Mouse (Mus musculus) left cerebral cortex, postnatal 36 days (tissue): Measurements from ENCODE around the gene Wdr91. TPM values are rescaled to one million over a fixed set of nuclear protein-coding genes. Genes with fewer than 3 reads are reported as not detected.

Experiments
- DNase-seq, 2 experiments: peaks; one replicate each; pipeline ENCODE4 v3.0.0; 2021 to 2022; ENCODE audit warnings: low spot score in 2 of 2, mixed read lengths in 1 of 2
- intact Hi-C: fragments of 180-260 bp; cut with DNase I; formaldehyde crosslinking; loops from one replicate; pipeline ENCODE4 v1.15.1; 2025
- total RNA-seq, 2 experiments: library from RNA; stranded (reverse); gene quantifications; 2 replicates each; pipeline ENCODE4 v1.2.3; 2021

Gene Wdr91
- total RNA-seq, 2 experiments from 2014 or later, result 33.4 to 34.6 TPM

DNA sequence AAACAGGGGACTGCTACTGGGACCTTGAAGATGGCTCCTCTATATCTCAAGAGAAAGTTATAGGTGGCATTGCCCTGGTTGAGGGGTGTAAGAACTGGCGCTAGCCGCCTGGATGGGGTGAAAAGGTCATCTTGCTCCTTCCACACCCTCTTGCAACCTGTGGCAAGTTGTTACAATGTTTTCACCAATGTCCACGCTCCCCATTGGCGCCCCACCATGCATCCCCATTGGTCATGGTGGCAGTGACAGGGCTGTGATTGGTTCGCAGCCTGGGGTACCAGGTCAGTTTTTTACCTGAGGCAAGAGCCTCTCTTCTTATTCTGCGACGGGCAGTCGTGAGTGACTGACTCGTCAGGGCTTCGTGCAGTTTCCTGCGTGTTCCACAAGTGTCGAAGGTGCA is 10.0 kb upstream of the Wdr91 start:
- intact Hi-C loops, result no loop called here
- no peak for DNase-seq

DNA sequence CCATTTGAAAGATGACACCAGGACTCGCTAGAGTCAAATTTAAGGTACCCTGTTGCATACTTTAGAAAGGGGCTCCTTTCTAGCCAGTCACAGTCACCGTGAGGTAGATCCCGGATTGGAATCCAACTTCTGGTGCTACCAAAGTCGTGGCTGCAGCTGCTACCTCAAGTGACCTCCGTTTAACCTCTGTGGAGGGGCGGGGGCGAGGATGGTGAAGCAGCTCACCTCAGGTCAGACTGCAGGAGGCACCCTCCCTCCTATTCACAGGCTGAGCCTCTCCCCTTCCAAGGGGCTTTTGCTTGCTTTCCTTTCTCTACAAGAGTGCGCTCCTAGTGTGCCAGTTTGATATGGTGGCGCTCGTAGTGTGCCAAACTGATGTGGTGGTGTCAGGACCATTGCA is 9.3 kb upstream of the Wdr91 start, which contains the start of gene Stra8:
Stra8 (plus strand) TSS at position 208 of the 400 bp plus-strand sequence.
- intact Hi-C loops, result no loop called here
- DNase-seq, result no peak

DNA sequence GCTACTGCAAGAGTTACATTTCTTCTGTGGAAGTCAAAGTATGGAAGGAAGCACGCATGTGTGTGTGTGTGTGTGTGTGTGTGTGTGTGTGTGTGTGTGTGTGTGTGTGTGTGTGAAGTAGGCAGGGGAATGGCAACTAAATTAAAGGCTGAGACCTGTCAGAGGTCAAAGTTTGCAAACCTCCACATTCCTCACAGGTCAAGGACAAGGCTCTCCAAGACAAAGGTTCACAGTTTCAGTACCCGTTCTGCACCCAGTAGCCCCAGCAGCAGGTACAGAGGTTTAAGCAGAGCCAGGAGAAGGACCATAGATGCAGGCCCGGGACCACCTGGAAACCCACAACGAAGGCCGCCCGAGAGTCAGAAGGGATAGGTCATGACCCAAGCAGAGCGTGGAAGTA is 8.5 kb upstream of the Wdr91 start:
- intact Hi-C loops, result no loop called here
- no peak for DNase-seq

DNA sequence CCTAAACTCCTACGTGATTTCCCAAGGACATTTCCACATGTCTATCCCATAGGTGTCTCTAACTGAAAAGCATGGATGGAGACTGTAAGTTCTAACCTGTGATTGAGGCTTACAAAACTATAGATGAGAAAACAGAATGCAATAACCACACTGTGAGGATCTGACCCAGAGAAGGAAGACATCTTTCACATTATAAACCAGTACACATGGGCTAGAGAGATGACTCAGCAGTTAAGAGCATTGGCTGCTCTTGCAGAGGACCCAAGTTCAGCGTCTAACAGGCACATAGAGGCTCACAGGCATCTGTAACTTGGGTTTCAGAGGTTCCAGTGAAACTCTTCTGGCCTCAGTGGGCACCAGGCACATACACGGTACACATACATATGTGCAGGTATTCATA is 3.8 kb upstream of the Wdr91 start:
- intact Hi-C loops, result loop anchor here (5.0 kb wide), 1 partner anchor 37 kb away; the partner anchor contains the start of gene Cyren
- DNase-seq, result no peak

DNA sequence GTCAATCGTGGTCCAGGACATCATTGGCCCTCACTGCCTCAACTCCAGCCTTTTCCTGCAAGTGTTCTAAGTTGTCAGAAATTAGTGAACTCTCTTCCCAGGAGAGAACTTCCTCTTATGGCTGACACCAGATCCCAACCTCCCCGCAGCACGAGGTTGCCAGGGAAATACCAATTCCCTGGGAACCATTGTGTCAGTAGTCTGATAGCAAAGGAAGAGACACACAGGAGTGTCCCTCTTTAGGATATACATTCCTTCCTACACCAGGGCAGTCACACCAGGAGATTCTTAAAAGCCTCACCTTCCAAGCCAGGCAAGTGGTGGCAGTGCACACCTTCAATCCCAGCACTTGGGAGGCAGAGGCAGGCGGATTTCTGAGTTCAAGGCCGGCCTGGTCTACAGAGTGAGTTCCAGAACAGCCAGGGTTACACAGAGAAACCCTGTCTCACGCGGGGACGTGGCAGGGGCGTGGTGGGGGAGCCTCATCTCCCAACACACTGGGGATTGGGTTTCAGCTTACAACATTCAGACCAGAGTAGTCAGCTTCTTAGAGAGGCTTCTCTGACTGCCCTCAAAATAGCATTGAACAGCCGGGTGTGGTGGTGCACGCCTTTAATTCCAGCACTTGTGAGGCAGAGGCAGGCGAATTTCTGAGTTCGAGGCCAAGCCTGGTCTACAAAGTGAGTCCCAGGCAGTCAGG is 2.8 kb upstream of the Wdr91 start:
- no peak for DNase-seq
- intact Hi-C loops, result loop anchor here (5.0 kb wide), 1 partner anchor 36 kb away; the partner anchor contains the start of gene Cyren

DNA sequence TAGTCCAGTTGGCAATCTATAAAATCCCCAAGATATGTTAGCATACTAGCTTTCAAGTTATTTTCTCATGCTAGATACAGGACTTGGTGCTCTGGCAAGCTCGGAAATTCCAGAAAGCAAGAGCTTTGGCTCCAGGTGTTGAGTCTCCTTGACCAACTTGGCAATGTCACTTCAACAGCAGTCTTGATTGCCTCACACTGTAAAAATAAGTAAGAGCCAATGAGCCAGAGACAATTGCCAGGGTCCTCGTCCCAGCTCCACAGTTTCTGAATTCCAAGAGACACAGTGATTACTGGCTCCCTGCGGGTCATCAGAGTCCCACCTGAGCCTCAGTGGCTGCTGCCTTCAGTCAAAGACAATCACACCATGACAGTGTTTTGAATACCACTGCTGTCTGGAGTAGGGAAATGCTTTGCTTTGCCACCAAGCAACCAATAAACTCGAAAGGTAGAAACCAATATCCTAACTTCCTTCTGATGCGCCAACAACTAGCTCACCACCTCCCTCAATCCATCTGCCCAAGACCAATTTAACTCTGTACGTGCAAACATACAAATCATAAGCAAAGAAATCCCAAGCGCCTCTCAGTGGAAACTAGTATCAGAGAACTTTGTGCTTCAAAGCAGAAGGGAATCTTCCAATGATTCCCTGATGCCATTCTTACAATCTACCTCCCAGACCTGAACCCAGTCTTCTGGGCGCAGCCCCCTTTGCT is 888 bp downstream of the Wdr91 start:
- intact Hi-C loops, result loop anchor here (5.0 kb wide), 1 partner anchor 32 kb away; the partner anchor contains the start of gene Cyren
- DNase-seq, result no peak

DNA sequence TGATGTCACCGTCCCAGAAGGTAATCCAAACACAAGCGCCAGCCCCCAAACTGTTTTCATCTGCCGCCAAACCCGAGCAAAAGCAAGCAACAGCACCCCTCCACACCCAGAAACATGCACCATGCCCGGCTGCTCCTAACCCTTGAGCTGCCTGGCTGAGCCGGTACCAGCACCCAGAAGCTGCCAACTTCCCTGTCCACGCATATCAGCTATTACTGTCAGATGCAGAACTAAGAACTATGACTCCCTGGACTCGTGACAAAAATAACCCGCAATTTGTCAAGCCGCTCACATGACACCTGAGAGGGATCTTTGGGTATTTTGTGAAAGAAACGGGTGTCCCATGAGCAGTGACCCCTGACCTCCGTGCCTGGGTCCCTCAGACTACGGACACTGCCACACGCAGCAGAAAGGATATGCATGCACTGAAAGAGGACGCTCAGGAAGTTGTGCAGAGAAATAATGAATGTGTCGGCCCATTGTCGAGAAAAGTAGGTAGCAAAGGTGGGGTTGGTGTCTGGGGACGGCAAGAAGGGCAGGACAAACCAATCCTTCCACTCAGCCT is 2.9 kb downstream of the Wdr91 start:
- DNase-seq, result no peak
- intact Hi-C loops, result no loop called here

DNA sequence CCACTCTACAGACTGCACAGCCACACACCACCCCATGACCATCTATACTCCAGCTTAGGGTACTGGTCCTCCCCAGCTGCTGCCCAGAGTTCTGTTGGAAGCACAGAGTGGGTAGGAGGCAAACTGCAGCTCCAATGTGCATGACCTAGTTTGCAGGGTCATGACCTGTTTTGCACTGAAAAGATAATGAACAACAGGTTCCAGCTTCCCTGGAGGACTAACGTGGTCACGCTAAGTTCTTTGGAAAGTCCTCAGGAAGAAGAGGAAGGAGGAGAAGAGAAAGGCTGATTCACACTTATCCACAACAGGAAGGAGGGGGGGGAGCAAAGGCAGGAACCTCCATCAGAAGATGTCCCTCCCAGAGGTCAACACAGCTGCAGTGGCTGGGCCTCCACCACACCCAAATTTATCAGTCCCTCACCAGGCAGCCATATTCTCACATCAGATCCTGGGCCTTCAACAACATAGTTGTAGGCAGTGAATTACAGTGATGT is 3.5 kb downstream of the Wdr91 start:
- DNase-seq, result no peak
- intact Hi-C loops, result no loop called here

DNA sequence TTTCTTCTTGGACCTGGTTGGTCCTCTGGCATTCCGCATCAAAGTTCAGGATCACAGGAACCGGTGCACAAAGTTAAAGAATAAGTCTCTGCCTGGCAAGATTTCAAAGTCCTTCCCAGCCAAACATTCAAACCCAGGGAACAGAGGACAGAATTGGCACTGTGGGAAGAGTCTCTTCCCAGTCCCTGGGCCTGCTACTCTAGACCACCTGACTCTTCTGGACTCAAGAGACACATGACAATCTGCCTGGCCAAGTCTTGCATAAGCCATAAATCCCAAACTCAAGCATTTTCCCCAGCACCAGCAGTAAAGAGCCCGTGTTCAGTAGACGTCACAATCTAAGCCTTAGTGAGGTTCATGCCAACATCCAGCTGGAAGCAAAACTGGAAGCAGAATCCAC is 4.0 kb downstream of the Wdr91 start:
- intact Hi-C loops, result no loop called here
- no peak for DNase-seq

DNA sequence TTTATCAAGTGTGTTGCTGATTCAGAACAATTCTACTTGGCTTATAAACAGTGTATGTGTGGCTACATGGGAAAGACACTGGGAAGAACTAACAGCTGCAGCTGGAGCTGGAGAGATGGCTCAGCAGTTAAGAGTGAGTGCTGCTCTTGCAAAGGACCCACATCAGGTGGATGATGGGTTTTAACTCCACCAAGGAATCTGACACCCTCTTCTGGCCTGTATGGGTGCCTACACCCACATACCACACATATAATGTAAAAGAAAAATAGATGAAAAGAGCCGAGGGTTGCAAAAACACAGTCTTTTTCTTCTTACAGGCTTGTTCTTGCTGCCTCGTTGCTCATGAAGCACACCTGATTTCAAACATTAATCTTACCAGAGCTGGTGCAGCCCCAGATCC is 4.6 kb downstream of the Wdr91 start:
- no peak for DNase-seq
- intact Hi-C loops, result no loop called here

DNA sequence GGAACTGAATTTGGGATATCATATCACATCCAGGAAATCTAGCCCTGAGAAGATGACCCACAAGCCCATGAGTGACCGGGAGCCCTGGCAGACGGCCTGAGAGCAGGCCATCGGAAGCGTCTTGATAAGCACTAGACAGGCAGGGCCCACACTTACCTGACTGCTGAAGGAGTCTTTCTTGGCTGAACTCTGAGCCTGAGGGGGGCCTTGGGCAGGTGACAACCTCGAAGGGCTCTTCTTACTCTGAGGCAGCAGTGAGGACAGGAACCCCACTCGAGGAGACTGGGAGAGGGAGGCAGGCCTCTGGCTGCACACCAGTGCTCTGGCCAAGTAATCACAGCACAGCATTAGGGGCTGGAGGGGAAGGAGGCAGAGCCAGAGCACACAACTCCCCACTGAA is 6.3 kb downstream of the Wdr91 start:
- intact Hi-C loops, result no loop called here
- no peak for DNase-seq

DNA sequence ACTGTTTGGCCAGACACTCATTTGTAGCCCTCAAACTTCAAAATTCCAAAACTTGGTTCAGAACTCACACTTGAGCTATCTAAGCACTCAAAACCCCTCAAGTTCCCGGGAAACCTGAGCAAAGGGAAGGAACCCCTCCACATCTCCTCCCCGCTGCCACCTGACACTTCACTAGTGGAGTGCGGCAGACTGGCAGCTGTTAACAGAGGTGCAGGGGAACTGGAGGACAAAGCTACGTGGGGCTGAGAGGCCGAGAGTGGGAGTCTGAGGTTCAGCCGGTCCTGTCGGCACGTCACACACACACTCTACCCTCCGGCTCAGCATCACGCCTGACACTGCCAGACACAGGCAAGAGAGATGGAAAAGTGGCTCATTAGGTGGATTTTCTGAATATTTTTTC is 6.8 kb downstream of the Wdr91 start:
- DNase-seq, result no peak
- intact Hi-C loops, result no loop called here

DNA sequence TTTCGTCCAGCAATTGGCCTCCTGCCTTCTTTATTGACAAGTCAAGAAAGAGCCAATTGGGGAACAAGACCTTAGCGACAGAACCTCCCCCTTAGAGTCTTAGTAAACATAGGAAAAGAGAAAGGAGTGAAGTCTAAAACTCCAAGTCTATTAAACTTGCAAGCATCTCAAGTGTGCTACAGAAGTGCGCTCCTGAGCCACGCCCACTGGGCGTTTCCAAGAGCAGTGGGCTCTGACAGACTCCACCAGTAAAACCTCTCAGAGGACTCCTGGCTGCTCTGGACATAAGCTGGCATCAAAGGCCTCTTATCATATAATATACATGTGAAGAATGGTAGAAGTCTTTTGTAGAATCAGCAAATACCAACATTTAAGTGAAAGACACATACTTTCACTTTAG is 7.2 kb downstream of the Wdr91 start:
- intact Hi-C loops, result no loop called here
- no peak for DNase-seq

DNA sequence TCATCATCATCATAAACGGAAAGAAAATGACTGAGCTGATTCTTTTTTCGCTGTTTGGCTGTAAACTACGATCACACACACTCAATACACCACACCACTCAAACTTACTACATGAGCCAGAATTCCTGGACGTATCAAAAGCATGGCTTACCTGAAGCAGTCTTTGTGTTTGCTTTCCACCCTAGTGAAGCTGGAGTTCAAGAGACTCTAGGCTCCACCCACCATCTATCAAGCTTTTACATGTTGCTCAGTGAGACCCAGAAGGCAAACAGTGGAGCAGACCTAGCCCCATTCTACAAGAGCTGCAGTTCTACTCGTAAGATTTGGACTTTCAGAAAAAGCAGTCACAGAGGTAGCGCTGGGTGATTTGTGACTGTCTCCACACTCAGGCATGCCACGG is 8.1 kb downstream of the Wdr91 start:
- no peak for DNase-seq
- intact Hi-C loops, result no loop called here

DNA sequence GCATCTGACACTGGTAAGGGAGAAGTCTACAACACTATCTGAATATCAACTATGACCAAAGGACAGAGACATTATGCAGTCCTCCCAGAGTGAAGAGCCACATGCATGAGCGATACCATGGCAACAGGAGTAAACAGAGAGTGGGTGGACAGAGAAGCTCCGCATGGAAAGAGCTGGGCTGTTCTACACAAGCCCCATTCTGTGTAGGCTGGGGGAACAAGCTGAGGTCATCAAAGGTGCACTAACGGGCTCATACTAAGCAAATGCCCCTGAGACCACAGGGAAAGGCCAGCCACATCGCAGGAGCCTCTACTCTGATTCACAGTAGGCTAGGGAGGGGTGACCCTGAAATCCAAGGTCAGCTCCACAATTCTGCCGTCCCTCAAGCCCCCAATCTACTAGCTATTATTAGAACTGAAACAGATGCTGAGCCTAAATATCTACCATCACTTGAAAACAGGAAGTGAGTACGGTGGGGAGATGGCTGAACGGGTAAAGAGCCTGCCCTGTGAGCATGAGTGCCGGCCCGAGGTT is 8.7 kb downstream of the Wdr91 start:
- intact Hi-C loops, result no loop called here
- no peak for DNase-seq

DNA sequence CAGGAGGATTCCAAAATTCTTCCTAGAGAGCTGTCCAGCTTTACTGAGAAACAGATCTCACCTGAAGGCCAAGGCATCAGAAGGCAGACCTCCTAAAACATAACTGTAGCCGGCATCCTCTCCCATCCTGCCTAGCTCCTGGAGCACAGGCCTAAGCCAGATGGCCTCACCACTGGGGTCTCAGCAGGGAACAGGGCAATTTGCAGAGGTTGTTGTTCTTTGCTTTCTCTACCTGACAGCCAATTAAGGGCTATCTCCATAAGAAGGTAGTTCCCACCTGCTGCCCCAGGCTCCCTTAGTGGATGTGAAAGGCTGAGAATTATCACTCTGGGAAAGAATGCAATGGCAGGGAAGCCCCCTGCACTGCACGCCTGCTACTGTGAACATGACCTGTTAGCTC is 9.7 kb downstream of the Wdr91 start:
- DNase-seq, result no peak
- intact Hi-C loops, result no loop called here

DNA sequence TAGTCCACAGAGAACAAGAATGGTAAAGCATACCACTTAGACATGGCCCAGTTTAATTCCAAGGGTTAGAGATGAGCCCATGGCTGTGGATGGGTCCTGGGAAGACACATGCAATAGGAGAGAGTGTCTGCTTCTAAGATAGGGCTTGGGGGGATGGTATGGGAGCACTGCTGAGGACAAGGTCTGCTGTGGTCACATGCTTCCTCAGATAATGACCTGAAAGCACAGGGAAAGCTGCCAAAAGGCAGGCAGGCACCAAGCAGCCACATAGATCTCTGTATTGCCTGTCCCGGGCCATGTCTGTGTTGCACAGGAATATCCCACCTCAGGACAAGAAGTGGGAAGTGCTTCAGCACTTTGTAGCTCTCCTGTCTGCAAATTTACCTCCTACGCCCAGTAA is 11.5 kb downstream of the Wdr91 start:
- DNase-seq, result no peak
- intact Hi-C loops, result no loop called here

DNA sequence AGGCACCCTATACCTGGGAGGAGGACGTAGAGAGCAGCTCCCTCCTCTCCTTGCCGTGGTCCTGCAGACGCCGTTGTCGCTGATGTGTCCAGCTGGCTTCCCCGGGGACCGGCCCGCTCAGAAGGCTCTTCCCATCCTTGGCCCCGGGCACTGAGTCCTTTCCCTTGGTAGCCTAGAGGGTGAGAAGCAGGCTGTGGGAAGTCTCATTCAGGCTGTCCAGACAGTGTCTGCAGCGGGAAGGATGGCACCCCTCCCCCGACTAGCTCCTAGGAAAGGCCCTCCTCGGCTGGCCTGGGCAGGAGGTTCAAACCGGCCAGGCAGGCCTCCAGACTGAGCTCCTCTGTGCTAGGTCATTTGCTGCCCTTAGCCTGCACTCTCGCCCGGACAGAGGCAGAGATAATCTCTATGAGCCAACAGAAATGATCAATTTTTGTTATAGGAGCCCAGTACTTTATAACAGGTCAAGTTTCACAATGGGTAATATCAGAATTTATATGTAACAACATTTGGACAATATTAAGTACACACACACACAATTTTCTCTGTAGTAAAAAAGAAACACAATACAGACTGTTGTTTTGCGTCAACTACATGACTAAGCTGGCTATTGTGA is 14.4 kb downstream of the Wdr91 start:
- no peak for DNase-seq
- intact Hi-C loops, result no loop called here

DNA sequence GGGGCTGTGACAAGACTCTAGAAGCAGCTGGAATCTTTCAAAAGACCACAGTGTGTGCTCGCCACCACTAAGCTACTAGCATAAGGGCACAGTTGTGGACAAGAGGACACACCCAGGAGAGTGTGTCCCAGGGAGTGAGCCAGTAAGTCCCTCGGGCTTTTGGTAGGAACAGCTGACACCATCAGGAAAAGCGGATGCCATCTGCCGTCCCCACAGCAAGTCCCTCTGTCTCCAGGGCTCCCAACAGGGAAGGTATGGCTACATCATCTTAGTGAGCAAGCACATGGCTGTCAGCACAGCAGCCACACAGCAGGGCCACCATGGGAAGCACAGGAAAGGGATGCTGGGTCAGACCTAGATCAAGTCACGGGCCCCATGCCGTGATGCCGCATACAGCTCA is 15.1 kb downstream of the Wdr91 start:
- DNase-seq, result no peak
- intact Hi-C loops, result no loop called here

DNA sequence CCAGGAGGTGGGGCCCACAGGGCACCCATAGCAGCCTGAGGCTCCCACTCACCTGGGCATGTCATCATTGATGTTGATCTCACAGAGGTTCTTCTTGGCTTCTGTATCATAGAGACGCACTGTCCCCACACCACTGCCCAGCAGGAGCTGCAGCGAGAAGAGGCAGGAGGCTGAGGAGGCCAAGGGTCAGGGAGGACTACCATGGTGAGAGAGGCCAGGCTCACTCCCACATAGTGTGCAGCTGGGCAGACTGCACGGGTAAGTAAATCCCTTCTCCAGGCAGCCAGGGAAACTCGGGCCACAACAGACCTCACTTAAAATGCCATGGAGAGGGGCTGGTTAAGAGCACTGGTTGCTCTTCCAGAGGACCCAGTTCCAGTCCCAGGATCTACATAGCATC is 21.5 kb downstream of the Wdr91 start:
- intact Hi-C loops, result no loop called here
- DNase-seq, result no peak
